Mouse (Mus musculus) CD8-positive naive resting alpha-beta T cell, adult 2 months (primary cell): ENCODE data around the gene Smim11.

Source experiments
- DNase-seq, 2 experiments: peaks; one replicate each; pipeline ENCODE4 v3.0.0; 2022; ENCODE audit warnings: low read depth in 2 of 2, low spot score in 2 of 2

Gene Smim11

GRCm38 (mm10) chr16:92360711-92361110 is 59.6 kb downstream of the Smim11 start:
- DNase-seq, result no peak
